Mouse (Mus musculus): ENCODE measurements around the gene Fkbp10. TPM values are rescaled to one million over a fixed set of nuclear protein-coding genes. Genes with fewer than 3 reads are reported as not detected.

Fkbp10 gene
- total RNA-seq (2014; fragmentation: Nextera tagmentation): not detected in 2 replicates
- 0.53 TPM in 1 of 2 replicates, not detected in the other for total RNA-seq (2017)

DNA sequence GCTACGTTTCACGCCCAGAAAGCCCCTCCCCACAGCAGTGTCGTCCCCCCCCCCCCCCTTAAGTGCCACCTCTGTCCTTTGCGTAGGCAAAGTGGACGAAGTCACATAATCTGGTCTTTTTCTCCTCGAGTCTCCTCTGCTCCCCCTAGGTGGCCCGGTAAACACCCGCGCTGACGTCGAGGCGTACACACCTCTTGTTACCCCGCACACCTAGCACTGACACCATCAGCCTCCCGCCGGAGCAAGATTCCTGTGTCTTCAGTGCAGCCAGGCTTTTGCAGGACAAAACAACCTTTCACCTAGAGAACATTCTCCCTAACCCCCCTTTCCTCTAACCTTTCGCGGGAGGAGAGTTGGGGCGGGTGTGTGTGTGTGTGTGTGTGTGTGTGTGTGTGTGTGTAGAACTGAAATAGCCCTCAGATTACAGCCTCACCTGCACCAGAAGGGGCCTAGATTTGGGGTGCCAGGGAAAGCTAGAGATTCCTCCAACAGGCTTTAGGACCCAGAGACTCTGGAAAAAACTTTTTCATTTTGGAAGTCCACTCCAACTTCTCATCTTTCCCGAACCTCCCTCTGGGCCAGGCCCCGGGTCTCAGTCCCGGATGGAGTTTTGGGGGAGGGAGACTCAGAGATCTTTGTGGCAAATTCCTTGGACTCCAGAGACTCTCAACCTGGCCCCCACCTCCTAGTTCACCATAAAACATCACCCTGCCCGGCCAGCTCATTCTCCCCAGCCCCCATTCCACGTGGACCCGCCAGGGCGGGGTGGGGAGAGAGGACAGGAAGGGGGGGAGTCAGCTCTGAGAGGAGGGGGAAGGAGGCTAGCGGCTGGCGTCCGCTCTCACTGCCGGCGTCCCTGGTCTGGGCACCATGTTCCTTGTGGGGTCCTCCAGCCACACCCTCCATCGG, at the start of gene Fkbp10:
Gene Fkbp10, plus strand, starts transcription at position 784 of the 909 bp plus-strand sequence.
- ATAC-seq (replicated peaks; ENCODE audit: low FRiP score, low TSS enrichment, poor library complexity, severe bottlenecking): no peak

DNA sequence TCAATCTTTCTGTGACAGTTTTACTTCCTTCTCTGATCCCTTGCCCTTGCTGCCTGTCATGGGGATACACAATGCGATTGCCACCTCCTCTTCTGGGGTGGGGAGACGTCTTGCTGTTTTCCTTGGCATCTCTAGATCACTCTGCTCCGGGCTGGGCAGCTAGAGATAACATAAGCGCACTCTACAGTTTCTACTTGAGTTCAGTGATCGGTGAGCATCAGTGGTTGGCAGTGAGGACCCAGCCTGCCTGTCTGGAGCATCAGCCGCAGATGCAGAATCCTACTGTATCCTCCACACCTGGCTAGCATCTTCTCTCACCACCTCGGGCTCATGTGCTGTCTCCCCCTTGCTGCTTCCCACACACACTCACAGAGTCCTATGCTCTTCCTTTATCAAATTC, 46.4 kb upstream of the Fkbp10 start:
- ATAC-seq (replicated peaks; ENCODE audit: low FRiP score, low TSS enrichment, poor library complexity, severe bottlenecking): no peak

DNA sequence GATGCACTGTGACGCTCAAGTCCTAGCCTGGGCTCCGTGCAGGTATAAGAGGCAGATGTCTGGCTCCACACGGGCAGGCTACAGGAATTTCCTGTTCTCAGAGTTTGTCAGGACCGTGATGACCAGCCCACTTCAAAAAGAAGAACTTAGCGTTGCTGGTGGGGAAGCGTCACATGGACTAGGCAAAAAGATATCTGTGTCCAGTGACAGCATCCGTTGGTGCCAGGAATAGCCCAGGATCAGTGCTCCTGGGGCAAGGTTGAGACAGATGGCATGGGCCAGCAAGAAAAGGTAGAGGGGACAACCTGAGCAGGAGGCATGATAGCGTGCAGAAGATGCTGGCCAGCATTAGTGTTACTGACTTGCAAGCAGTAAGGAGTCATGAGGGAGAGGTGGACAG, 45.7 kb upstream of the Fkbp10 start:
- ATAC-seq (replicated peaks; ENCODE audit: low FRiP score, low TSS enrichment, poor library complexity, severe bottlenecking): no peak

DNA sequence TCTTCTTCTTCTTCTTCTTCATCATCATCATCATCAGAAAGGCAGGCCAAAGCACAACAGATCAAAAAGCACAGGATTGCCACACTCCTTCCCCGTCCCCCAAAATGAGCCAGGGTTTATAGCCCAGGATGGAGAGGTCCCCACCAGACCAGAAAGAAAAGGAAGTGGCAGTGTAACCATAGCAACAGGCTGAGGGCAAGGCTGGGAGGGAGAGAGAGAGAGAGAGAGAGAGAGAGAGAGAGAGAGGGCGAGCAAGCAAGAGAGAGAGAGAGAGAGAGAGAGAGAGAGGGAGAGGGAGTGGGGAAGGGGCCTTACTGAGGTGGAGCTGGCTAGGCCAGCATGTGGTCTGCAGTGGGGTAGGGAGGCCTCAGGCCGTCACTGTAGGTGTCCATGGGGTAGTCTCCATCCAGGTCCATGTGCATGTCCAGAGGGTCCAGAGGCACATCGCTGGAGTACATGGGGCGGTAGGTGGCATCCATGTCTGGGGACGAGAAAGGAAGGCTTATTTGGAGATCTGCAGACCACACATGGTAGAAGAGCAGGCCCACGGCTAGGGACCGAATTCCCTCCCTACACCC, 43.4 kb upstream of the Fkbp10 start:
- no peak for ATAC-seq (replicated peaks; ENCODE audit: low FRiP score, low TSS enrichment, poor library complexity, severe bottlenecking)

DNA sequence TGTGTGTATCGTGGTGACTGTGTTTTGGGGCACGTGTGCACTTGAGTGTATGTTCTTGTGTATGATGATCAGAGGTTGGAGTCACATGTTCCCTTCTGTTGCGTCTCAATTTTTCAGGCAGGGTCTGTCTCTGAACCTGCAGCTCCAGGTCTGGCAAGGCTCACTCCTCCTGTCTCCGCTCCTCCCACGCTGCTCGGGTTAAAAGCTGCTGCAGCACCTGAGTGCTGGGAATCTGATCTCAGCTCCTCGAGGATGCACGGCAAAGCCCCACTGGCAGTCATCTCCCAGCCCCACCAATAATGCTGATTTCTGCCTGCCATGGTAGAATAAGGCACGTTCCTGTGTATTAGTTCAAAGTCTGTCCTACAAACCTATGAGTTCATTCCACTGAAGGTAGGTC, 40.4 kb upstream of the Fkbp10 start:
- no peak for ATAC-seq (replicated peaks; ENCODE audit: low FRiP score, low TSS enrichment, poor library complexity, severe bottlenecking)

DNA sequence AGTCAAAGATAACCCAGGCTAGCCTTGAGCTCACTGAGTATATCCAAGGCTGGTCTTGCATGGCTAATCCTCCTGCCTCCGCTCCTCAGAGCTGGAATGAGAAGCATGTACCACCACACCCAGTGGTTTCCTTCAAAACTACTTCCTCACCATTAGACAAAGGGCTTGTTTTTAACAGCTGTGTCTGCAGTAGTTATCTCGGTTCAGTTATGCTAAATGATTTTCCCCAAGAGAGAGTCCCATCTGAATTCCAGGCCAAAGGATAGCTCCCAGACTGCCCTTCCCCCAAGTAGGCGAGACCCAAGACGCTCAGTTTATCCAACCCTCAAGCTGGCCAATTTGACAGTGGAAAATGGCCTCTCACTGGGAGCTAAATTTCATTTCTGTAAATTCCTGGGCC, 39.5 kb upstream of the Fkbp10 start:
- no peak for ATAC-seq (replicated peaks; ENCODE audit: low FRiP score, low TSS enrichment, poor library complexity, severe bottlenecking)

DNA sequence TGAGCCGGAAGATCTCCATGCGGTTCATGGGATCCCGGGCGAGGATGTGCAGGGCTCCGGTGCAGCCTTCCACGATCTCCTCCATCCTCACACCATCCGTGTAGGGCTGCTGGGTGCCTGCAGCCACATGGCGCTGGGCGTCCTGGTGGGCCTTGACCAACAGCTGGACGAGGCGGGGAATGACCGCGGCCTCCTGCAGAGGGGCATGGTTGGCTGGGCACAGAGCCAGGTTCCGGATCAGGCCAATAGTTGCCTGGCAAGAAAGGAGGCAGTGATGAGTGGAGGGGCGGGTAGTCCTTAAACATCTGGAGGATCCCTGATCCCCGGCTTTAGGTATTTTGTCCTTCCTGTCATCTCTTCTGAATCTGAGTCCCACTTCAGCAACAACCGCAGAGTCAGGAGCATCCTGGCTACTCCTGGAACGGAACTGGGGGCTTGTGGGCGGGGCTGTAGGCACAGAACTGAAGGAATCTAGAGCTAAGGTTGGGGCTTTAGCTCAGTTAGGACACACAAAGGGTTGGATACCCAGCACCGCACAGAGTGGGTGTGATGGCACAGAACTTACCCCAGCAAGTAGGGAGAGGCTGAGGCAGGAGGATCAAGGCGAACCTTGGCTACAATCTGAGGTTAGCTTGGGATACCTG, 38.6 kb upstream of the Fkbp10 start:
- no peak for ATAC-seq (replicated peaks; ENCODE audit: low FRiP score, low TSS enrichment, poor library complexity, severe bottlenecking)

DNA sequence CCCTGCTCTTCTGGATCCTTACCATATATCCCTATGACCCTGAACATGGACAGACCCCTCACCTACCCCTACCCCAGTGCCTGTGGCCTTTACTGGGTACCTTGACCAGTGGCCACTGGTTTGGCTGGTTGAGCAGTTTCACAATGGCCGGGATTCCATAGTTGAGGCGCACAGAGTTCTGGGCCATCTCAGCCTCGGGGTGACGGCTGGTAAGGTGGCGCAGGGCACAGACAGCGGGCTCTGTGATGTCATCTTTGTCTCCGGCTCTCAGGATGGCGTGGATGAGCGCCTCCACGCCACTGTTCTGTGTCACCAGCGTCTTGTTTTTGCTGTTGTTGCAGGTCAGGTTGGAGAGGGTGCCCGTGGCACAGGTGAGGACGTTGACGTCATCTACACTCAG, 37.5 kb upstream of the Fkbp10 start:
- no peak for ATAC-seq (replicated peaks; ENCODE audit: low FRiP score, low TSS enrichment, poor library complexity, severe bottlenecking)

DNA sequence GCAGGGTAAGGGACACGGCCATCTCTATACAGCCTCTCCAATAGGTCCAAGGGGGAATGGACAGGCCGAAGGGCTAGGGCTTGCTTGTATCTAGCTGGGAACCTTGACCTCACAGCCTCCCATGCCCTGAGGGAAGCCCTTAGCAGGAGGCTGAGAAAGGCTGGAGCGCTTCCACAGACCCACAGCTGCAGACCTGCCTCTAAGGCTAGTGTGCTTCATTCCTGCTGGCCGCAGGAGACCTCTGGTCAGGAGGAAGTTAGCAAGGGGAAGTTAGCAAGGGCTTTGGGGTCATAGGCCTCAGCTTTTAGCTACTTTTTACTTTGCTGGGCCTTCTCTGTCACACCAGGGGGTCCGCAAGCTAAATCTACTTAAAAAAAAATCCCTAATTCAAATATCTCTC, 37.1 kb upstream of the Fkbp10 start:
- no peak for ATAC-seq (replicated peaks; ENCODE audit: low FRiP score, low TSS enrichment, poor library complexity, severe bottlenecking)

DNA sequence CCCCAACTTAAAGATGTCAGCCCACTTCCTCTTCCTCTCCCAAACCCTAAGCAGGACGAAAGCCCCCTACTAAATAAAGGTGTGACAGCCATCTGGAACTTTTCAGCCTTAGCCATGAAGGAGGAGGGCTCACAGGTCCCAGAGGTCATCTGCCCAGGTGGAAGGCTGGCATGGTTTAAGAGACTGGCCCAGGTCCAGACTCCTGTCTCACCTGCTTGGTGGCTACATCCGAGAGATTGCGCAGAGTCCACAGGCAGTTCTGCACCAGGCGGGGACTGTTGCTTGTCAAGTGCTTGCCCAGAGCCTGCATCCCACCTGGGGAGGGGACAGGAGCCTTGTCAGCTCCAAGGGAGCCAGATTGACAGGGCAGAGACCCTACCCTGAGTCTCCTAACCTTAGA, 36.2 kb upstream of the Fkbp10 start:
- ATAC-seq (replicated peaks; ENCODE audit: low FRiP score, low TSS enrichment, poor library complexity, severe bottlenecking): no peak

DNA sequence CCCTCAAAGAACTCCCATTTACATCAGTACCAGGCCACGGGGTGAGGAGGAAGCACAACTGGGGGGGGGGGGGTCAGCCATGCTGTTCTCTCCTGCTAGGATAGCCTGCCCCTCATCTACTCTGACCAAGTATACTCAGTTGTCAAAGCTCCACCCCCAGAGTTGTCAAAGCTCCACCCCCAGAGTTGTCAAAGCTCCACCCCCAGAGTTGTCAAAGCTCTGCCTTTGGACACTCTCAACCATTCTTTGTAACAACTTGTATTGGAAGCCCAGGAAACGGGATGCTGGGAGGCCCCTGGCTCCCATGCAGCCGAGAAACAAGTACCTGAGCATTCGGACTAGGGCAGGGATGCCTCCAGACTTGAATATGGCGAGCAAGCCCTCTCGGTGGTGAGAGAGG, 32.8 kb upstream of the Fkbp10 start:
- no peak for ATAC-seq (replicated peaks; ENCODE audit: low FRiP score, low TSS enrichment, poor library complexity, severe bottlenecking)

DNA sequence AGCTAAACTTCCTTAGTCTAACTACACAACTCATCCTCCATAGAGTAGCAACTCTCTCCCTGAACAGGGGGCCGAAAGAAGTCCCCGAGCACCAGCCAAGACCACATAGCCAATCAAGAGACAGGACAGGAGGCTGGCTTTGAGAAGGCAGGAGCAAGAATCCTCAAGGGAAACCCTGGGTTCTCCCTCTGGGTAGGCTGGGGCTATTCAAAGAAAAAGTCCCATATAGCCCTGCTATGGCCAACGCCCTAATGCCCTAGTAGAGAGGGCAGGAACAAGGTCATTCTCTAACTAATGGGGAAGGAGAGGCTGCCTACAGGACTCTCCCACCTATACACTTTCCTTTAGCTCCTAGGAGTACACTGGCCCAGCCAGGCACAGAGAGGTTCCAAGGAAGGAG, 30.5 kb upstream of the Fkbp10 start:
- ATAC-seq (replicated peaks; ENCODE audit: low FRiP score, low TSS enrichment, poor library complexity, severe bottlenecking): no peak

DNA sequence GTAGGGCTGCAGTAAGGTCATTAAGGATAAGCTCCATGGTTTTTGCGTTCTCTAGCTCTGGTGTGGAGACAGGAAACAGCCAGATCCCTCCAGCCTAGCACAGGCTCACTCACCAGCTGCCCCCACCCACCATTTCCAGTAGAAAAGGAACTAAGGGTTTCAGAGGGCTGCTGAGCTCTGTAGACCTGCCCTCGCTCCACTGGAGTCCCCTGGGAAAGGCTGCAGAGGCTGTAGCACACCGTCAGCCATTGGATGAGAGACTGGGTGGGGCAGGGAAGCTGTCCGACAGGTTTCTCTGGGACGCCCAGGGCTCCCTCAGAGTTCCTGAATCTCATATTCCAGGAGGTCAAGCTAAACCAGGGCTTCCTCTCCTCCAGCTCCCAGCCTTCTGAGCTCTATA, 28.9 kb upstream of the Fkbp10 start:
- no peak for ATAC-seq (replicated peaks; ENCODE audit: low FRiP score, low TSS enrichment, poor library complexity, severe bottlenecking)

DNA sequence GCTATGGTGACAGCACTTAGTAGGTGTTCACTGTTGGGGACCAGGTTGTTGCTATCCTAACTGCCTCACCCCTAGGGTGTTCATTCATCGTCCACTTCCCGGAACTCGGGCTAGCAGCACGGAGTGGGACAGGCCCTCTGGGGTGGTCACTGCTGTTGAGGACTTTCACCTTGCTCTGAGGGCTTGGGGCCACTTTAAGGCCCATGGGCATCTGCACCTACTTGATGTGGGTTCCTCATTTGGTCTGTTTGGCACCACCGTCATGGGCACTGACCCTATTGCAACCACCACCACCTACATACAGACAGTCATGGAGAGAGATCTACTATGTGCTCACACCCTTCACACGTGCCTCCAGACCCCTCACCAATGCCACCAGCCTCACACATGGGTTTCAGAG, 28.4 kb upstream of the Fkbp10 start:
- no peak for ATAC-seq (replicated peaks; ENCODE audit: low FRiP score, low TSS enrichment, poor library complexity, severe bottlenecking)

DNA sequence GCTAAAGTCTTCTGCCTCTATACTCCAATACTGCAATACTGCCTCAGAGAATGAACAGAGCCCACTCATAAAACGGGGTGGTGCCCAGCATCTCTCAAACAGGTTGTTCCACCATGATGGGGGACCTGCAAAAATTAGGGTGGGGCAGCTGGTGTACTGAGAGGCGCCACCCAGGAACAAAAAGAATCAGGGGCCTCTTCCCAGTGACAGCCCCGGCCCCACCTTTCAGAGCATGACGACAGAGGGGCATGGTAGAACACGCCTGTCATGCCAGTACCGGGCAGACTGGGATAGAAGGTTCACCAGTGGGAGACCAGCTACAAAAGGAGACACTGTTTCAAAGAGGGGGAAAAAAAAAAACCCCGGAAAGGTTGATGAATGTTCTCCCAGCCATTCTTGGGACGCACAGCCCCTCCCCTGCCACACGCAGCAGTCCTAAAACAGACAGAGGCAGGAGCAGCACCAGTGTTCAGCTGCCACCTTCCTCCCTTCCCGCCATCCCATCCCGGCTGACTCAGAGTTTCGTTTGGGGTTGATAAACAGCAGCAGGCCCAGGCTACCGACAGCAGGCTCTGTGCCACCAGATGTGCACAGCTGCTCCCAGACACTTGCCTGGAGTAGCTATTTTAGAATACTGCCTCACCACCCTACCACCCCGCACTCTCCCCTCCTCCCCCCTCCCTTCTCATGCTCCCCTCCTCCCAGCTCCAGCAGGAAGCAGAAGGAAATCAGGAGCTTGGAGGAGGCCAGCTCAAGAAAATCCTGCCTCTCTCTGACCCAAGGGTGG, 27.7 kb upstream of the Fkbp10 start:
- no peak for ATAC-seq (replicated peaks; ENCODE audit: low FRiP score, low TSS enrichment, poor library complexity, severe bottlenecking)

DNA sequence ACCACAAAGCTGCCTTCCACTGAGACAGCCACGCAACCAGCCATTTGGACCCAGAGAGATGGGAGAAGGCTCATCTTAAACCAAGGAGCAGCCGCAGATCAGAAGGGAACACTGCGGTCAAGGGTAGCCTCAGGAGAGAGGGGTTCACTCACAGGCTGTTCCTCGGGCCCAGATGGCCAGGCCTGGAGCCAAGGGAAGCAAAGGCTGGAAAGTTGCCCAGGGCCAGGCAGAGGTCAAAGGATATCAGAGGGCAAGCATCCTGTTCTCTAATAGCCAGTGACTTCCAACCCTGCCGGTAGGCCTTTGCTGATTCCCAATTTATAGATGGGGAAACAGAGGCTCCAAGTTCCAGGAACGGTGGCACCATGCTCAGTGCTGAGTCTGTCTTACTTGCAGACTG, 26.9 kb upstream of the Fkbp10 start:
- no peak for ATAC-seq (replicated peaks; ENCODE audit: low FRiP score, low TSS enrichment, poor library complexity, severe bottlenecking)

DNA sequence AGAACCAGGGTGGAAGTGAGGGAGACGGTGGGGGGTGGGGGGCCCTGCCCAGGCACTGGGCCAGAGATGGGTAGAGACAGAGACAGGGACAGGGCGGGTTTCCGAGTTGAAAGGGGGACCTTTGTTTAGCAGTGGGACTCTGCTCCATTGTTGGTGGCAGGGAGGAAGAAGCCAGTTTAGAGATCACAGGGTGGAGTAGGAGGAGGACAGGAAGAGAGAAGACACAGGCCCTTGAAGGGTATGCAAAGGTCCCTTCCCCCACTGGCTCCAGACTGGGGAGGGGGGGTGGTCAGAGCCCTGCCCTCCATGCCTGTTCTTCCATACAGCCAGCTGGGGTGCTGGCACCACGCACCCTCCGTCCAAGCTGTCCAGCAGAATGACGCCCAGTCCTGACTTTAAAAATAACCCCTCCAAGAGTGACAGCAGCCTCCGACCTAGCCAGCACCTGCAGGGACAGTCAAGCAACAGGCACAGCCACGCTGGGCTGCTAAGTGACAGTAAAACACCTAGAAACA, 25.5 kb upstream of the Fkbp10 start:
- no peak for ATAC-seq (replicated peaks; ENCODE audit: low FRiP score, low TSS enrichment, poor library complexity, severe bottlenecking)

DNA sequence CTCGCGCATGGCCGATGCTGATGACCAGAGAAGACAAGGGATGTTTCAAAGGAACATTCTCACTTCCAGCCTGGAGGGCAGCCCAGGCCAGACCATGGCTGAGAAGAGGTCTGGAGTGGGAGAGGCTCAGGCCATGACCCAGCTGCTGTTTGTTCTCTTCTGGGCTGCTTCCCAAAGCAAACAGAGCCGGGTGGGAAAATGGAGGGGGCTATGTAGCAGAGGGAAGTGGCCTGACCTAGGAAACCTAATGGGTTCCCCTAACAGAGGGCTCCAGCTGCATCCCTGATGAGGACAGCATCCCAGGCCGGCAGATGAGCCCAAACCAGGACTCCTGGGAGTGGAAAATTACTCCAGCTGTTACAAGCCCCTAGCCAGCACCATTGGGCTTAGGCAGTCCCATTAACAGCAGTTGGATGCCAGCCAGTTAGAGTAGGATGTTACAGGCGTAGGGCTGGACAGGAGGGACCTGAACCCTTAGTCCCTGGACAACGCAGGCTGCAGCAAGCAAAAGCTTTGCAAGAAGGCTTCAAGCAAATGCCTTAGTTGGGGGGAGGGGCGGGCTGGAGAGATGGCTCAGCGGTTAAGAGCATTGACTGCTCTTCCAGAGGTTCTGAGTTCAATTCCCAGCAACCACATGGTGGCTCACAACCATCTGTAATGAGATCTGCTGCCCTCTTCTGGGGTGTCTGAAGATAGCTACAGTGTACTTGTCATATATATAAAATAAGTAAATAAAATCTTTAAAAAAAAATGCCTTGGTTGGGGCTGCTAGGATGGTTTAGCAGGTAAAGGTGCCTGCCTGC, 24.2 kb upstream of the Fkbp10 start:
- ATAC-seq (replicated peaks; ENCODE audit: low FRiP score, low TSS enrichment, poor library complexity, severe bottlenecking): no peak

DNA sequence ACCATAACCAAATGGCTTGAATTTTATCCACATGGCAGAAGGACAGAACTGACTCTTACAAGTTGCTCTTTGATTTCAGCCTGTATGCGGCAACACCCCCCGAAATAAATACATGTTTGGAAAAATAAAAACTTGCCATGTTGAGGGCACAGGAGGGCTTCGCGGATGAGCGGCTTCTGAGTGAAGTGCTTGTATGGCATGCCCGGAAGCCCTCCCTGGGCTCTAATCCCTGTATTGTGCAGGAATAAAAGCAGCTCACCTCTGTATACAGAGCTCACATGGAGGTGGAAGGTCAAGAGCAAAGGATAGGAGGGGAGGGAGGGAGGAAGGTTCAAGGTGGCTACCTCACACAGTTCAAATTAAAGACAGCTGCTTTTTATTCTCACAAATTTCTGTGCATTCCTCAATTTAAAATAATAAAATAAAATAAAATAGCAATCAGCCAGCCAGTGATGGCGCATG, 23.6 kb upstream of the Fkbp10 start:
- no peak for ATAC-seq (replicated peaks; ENCODE audit: low FRiP score, low TSS enrichment, poor library complexity, severe bottlenecking)

All from megakaryocyte-erythroid progenitor cell, adult 5-6 weeks (primary cell).